ENCODE assay signal across 7 mouse cellular contexts in genomic region chr3:69860589-69861521, GRCm38 (mm10). TPM values are rescaled to one million over a fixed set of nuclear protein-coding genes. Genes with fewer than 3 reads are reported as not detected.
DNase-seq lines count a peak whose midpoint lies in the region; ATAC-seq and TF ChIP-seq lines count a peak whose summit lies in the region.

No protein-coding gene starts in this region.

- peak overlapping the region; percentile 64 for H3K9ac ChIP-seq in forebrain, embryonic 14.5 days (ENCODE audit: low read length)
- H3K9ac ChIP-seq in liver, adult 2 months (ENCODE audit: low read depth, low read length) = no peak overlapping the region
- H3K9ac ChIP-seq in neural tube, embryonic 14.5 days (replicated peaks; ENCODE audit: low read depth, low read length) = peak overlapping the region; percentile 54; the same call in 1 of the 2 replicates

- H3K27me3 ChIP-seq in forebrain, embryonic 14.5 days (replicated peaks; ENCODE audit: control insufficient read depth, insufficient read depth, low read length) = peaks cover 4% of the 10 kb centered on the region
- no peaks in the 10 kb centered on the region for H3K27me3 ChIP-seq in liver, adult 2 months (ENCODE audit: control insufficient read depth, insufficient read depth, low read length)
- H3K27me3 ChIP-seq in neural tube, embryonic 14.5 days (ENCODE audit: control insufficient read depth, insufficient read depth, low read length) = no peaks in the 10 kb centered on the region

- peak; percentile 14 for DNase-seq in NIH3T3 (ENCODE audit: low read depth)
- peak; percentile 85 for DNase-seq in forebrain, embryonic 14.5 days (ENCODE audit: low spot score)
- peak; percentile 35 for DNase-seq in kidney, postnatal 10 days
- no peak for DNase-seq in liver, adult 2 months (ENCODE audit: extremely low read depth, low read depth, low spot score)
- no peak for DNase-seq in thymus, postnatal 4 days

- H3K36me3 ChIP-seq in forebrain, embryonic 14.5 days (ENCODE audit: control insufficient read depth, insufficient read depth, low read length) = no peaks in the 10 kb centered on the region
- no peaks in the 10 kb centered on the region for H3K36me3 ChIP-seq in liver, adult 2 months (ENCODE audit: control insufficient read depth, insufficient read depth, low read length)
- no peaks in the 10 kb centered on the region for H3K36me3 ChIP-seq in neural tube, embryonic 14.5 days (ENCODE audit: control insufficient read depth, insufficient read depth, low read length)

- H3K4me2 ChIP-seq in forebrain, embryonic 14.5 days (ENCODE audit: low read length) = peak overlapping the region; percentile 88
- peak overlapping the region; percentile 99 for H3K4me2 ChIP-seq in neural tube, embryonic 14.5 days (ENCODE audit: low read depth, low read length)

- no peaks in the 10 kb centered on the region for H3K9me3 ChIP-seq in forebrain, embryonic 14.5 days (replicated peaks; ENCODE audit: control insufficient read depth, low read length)
- H3K9me3 ChIP-seq in neural tube, embryonic 14.5 days (ENCODE audit: control insufficient read depth, low read length) = no peaks in the 10 kb centered on the region

- H3K4me3 ChIP-seq in forebrain, embryonic 14.5 days (ENCODE audit: low read depth, low read length) = peak overlapping the region; percentile 51
- H3K4me3 ChIP-seq in liver, adult 2 months (ENCODE audit: insufficient read depth, low read depth, low read length) = peak overlapping the region; percentile 29; the same call in 1 of the 2 replicates
- H3K4me3 ChIP-seq in neural tube, embryonic 14.5 days (ENCODE audit: low read depth, low read length) = peak overlapping the region; percentile 53

- WGBS in forebrain, embryonic 14.5 days = 0% methylated on average over 40 of the region's 40 CpGs
- 2% methylated on average over 40 of the region's 40 CpGs for WGBS in liver, adult 2 months
- 1% methylated on average over 40 of the region's 40 CpGs for WGBS in neural tube, embryonic 14.5 days

- H3K27ac ChIP-seq in forebrain, embryonic 14.5 days (ENCODE audit: low read depth, low read length) = no peak overlapping the region
- H3K27ac ChIP-seq in liver, adult 2 months (replicated peaks; ENCODE audit: insufficient read depth, low read depth, low read length) = no peak overlapping the region
- no peak overlapping the region for H3K27ac ChIP-seq in neural tube, embryonic 14.5 days (ENCODE audit: low read depth, low read length)

- TF ChIP-seq POLR2A in liver, adult 2 months (IDR thresholded peaks at IDR 0.05; ENCODE audit: extremely low read depth, insufficient read depth, low read length) = no peak

- ATAC-seq in cerebellum, adult (ENCODE audit: insufficient number of reproducible peaks, low FRiP score, low TSS enrichment) = peak; percentile 92
- ATAC-seq in forebrain, embryonic 14.5 days = peak; percentile 87
- ATAC-seq in neural tube, embryonic 14.5 days (ENCODE audit: low read depth) = peak; percentile 87

- H3K79me2 ChIP-seq in liver, adult 2 months (ENCODE audit: control insufficient read depth, insufficient read depth, low read length) = no peaks in the 10 kb centered on the region

- no peaks in the 10 kb centered on the region for H3K4me1 ChIP-seq in forebrain, embryonic 14.5 days (ENCODE audit: control insufficient read depth, insufficient read depth, low read length)
- H3K4me1 ChIP-seq in liver, adult 2 months (ENCODE audit: control insufficient read depth, insufficient read depth, low read length) = peaks cover 9% of the 10 kb centered on the region; the same call in 1 of the 2 replicates
- H3K4me1 ChIP-seq in neural tube, embryonic 14.5 days (ENCODE audit: control insufficient read depth, insufficient read depth, low read length) = no peaks in the 10 kb centered on the region; the same call in 1 of the 2 replicates

- peak; percentile 47; the same call in 1 of the 2 replicates for TF ChIP-seq CTCF in liver, adult 2 months (IDR thresholded peaks at IDR 0.05; ENCODE audit: low read depth, low read length)

RNA-seq across cellular contexts. Expression of gene Sptssb, which starts 1.1 kb away (rescaled TPM):
- polyA plus RNA-seq in forebrain, embryonic 14.5 days (2014; fragmentation: Nextera tagmentation; extraction: Ambion mirVana) = 0.23 and 0.49 TPM in 2 replicates
- total RNA-seq in liver, adult 2 months (2014; rRNA removed) = 0.18 and 0.20 TPM in 2 replicates
- polyA plus RNA-seq in liver, adult 2 months (2012; rRNA removed) = 0.64 TPM in 1 of 2 replicates, not detected in the other
- polyA plus RNA-seq in neural tube, embryonic 14.5 days (2014; fragmentation: Nextera tagmentation; extraction: Ambion mirVana) = 0.63 and 1.4 TPM in 2 replicates

Comparison
In these comparisons a context has a peak if more than half of its experiments do, and no peak if none do; other contexts are left out.
1. DNase-seq: peak in NIH3T3 (single experiment), forebrain, embryonic 14.5 days (single experiment) and kidney, postnatal 10 days (single experiment); none in liver, adult 2 months (single experiment) and thymus, postnatal 4 days (single experiment).
2. Peak in every context shown above with its lines, with median percentiles within 50 percentile points of each other: ATAC-seq and H3K4me3 ChIP-seq.